Mouse (Mus musculus) cerebellum, adult 18-20 months (tissue): ENCODE measurements around the gene Olfr1383.
"Not testable (repeated sequence)": the region's sequence is repeated elsewhere in the genome, so short reads cannot be mapped to it uniquely, and the experiment has no call there.

Experiments
- DNase-seq, 2 experiments: peaks; one replicate each; pipeline ENCODE4 v3.0.0; 2021

The Olfr1383 gene

GRCm38 (mm10) chr11:49519348-49519747 lies at the start of gene Olfr1383:
Gene Olfr1383, plus strand, starts transcription at chr11:49519648.
- no peak for DNase-seq

DNA sequence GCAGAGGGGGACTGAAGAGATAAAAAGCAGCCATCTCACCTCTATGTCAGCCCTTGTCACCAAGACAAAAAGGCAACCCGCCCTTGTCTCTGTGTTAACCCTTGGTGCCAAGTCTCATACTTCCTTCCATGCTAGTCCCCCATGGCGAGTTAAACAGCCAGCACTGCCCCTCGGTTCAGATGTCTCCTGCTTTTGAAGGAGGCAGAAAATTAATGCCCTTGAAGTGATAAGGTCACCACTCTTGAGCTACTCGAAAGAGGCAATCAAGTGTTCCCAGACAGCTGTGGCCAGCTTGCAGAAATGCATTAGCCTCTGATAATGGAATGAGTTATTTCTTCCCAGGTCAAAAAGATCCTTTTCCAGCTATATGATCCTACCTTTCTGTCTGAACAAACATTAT lies 33.5 kb upstream of the Olfr1383 start:
- no peak for DNase-seq

- not testable (repeated sequence) for DNase-seq
These were observed 30.7 kb upstream of the Olfr1383 start, which contains the start of gene Olfr1385 for GRCm38 (mm10) chr11:49488770-49489169. Gene Olfr1385, plus strand, starts transcription at chr11:49489070.

GRCm38 (mm10) chr11:49518086-49518485 lies 1.4 kb upstream of the Olfr1383 start:
- no peak for DNase-seq

GRCm38 (mm10) chr11:49527947-49528346 lies 8.5 kb downstream of the Olfr1383 start, which contains the start of gene Olfr1382:
Gene Olfr1382, plus strand, starts transcription at chr11:49528247.
- DNase-seq = no peak

- DNase-seq = no peak
These were observed 13.3 kb downstream of the Olfr1383 start for GRCm38 (mm10) chr11:49532761-49533160.

DNA sequence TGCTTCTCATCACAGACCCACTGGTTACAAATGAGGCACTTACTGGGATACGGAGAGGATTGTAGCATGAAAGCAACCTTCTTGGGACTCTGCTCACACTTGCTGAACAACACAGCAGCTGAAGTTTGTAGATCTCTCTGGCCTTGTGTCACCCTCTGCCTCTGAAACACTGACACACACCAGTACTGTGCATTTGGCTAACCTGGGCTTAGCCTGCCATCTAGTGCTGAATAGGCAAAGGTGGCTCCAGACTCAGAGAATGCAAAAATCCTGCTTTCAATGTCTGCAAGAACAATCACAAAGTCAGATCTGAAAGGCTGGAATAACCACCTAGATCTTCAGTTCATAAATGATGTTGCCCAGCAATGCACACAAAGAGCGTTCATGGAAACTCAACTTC lies 17.2 kb downstream of the Olfr1383 start:
- not testable (repeated sequence) for DNase-seq

DNA sequence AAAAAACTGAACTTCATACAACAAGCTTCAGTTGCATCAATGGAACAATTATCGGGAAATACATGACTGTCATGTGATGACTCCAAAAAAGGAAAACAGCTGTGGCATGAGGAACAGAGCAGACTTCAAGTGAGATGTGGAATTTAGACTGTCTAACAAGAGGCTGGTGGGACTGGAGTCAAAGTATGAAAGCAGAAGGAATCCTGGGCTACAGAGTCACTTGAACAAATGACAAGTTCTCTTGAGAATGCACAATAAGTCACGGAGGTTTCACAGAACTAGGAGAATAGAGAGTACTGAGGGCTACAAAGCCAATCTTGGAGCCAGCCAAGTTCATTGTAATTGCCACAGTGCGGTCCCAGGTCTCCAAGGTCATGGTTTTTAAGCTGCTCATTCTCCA lies 23.7 kb downstream of the Olfr1383 start, which contains the start of gene Olfr1381:
Olfr1381 (plus strand) TSS at position 301 of the 400 bp plus-strand sequence.
- not testable (repeated sequence) for DNase-seq

GRCm38 (mm10) chr11:49554033-49554432 lies 34.6 kb downstream of the Olfr1383 start:
- not testable (repeated sequence) for DNase-seq

GRCm38 (mm10) chr11:49556578-49556977 lies 37.1 kb downstream of the Olfr1383 start, which contains the start of gene Olfr1380:
Gene Olfr1380, plus strand, starts transcription at chr11:49556878.
- not testable (repeated sequence) for DNase-seq

GRCm38 (mm10) chr11:49575054-49575453 lies 55.6 kb downstream of the Olfr1383 start:
- not testable (repeated sequence) for DNase-seq
